Mouse (Mus musculus): ENCODE measurements around the gene Isoc2b. TPM values are rescaled to one million over a fixed set of nuclear protein-coding genes. Genes with fewer than 3 reads are reported as not detected.
"Not testable (repeated sequence)": the region's sequence is repeated elsewhere in the genome, so short reads cannot be mapped to it uniquely, and the experiment has no call there.

The Isoc2b gene
- total RNA-seq (2021): 10 to 100 TPM in 1 of 2 experiments, 1 to 10 TPM in 1; 9.6 to 18.3 TPM
- long read RNA-seq, experiment 1, partial matches to known transcripts: 0 of 3 reads
- long read RNA-seq, experiment 1, other reads (novel, unspliced or antisense): 0 of 3 reads
- long read RNA-seq, experiment 2, transcript Isoc2b-201 (6 exons, 1,080 nt): major isoform, 29 of 33 reads
- long read RNA-seq, experiment 2, partial matches to known transcripts: 3 of 33 reads
- long read RNA-seq, experiment 2, other reads (novel, unspliced or antisense): 1 of 33 reads

DNA sequence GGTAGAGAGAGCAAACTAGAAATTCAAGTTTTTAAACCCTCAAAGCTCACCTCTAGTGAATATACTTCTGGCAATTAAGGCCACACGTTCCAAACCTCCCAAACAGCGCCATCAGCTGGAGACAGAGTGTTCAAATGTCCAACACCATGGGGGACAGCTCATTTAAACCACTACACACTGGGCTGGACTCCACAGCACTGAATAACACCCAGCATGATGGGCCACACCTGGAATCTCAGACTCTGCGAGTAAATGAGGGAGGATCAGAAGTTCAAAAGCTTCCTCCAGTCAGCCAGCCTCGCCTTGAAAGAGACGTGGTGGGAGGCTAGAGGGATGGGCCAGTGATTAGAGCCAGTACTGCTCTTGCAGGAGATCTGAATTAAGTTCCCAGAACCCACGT is at the start of gene Isoc2b:
Isoc2b (minus strand) TSS at position 126 of the 400 bp plus-strand sequence.
- no peak for DNase-seq (ENCODE audit: low spot score in 2 of 2)

GRCm38 (mm10) chr7:4919096-4919495 is 49.0 kb upstream of the Isoc2b start:
- no peak for DNase-seq (ENCODE audit: low spot score in 2 of 2)

- no peak for DNase-seq (ENCODE audit: low spot score in 2 of 2)
Measured at GRCm38 (mm10) chr7:4918681-4919080, 48.6 kb upstream of the Isoc2b start.

DNA sequence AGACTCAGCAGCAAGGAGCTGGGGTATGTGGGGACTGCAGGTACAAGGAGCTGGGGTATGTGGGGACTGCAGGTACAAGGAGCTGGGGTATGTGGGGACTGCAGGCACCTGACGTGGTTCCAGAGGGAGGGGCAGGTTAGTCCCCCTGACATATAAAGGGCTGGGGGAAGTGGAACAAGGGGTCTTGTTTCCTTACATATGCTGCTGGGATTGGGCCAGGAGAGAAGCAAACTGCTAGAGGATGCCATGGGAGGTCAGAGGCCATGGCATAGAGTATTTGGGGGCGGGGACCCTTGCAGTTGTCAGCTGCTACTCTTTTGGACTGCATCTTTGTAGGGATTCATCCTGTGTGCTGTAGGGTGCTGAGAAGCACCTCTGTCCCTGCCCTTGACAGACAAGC is 47.4 kb upstream of the Isoc2b start:
- DNase-seq (ENCODE audit: low spot score in 2 of 2): no peak

DNA sequence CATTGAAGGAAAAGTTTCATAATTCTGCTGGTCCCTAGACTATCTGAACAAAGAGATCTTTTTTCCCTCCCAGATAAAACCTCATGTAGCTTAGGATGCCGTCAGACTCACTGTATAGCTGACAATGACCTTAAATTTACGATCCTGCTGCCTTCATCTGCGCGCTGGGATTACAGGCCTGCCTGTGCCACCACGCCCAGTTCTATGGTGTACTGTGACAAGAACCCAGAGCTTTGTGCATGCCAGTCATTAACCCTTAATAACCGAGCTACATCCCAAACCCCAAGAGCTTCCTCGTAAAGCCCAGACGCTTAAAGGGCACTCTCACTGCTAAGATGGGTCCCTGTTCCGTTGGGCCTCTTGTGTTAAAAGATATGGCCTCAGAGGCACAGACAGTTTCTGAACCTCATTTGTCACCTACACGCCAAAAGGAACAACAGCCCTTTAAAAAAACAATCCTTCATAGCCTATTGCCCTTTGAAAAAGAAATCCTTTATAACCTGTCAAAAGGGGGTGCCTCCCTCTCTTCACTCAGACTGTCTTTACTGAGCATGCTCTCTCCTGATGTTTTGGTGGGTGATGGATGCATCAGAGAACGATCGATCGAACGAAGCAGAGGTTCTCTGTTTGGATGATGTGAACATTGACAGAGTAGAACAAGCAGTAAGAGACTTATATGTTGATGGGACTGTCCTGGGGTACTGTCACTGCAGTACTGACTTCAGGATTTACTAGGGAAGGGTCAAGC is 45.8 kb upstream of the Isoc2b start:
- no peak for DNase-seq (ENCODE audit: low spot score in 2 of 2)

- peak; percentile 92 to 93 for DNase-seq (ENCODE audit: low spot score in 2 of 2)
Measured at GRCm38 (mm10) chr7:4915007-4915665, 45.1 kb upstream of the Isoc2b start, which contains the start of gene Zfp628. TSS of gene Zfp628 (plus strand) at chr7:4915217.

DNA sequence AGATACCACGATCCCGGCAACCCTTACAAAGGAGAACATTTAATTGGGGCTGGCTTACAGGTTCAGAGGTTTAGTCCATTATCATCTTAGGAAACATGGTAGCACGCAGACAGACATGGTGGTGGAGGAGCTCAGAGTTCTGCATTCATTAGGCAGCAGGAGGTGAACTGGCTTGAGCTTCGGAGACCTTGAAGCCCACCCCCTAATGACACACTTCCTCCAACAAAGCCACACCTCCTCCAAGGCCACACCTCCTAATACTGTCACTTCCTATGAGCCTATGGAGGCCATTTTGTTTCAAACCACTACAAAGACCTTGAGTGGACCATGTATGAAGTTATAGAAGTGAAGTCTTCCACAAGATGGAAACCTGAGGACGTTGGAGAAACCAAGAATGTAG is 42.2 kb upstream of the Isoc2b start:
- DNase-seq (ENCODE audit: low spot score in 2 of 2): no peak

GRCm38 (mm10) chr7:4911561-4911960 is 41.5 kb upstream of the Isoc2b start:
- DNase-seq (ENCODE audit: low spot score in 2 of 2): peak in 1 of 2 experiments; percentile 69

DNA sequence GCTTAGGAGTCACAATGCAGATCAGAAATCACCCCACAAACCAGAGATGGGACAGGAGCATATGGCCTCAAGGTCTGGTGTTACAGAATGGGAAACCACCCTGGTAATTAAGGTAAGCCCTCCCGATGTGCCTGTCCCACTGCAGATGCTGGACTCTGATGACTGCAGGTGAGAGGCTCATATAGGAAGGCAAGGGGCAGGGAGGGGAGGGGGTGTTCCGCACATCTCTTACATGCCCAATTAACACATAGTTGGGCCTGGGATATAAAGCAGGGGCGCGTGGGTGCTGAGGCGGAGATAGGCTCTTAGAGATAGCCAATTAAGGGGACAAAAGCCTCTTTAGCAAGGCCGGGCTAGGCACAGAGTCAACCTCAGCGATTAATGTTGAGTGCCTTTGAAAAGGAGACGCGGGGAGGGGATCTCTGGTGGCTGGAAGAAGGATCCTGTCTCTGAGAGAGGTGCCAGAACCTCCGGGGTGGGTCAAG is 36.5 kb upstream of the Isoc2b start, which contains the start of gene Gm36210:
Gm36210 (minus strand) TSS at position 51 of the 485 bp plus-strand sequence.
- no peak for DNase-seq (ENCODE audit: low spot score in 2 of 2)

DNA sequence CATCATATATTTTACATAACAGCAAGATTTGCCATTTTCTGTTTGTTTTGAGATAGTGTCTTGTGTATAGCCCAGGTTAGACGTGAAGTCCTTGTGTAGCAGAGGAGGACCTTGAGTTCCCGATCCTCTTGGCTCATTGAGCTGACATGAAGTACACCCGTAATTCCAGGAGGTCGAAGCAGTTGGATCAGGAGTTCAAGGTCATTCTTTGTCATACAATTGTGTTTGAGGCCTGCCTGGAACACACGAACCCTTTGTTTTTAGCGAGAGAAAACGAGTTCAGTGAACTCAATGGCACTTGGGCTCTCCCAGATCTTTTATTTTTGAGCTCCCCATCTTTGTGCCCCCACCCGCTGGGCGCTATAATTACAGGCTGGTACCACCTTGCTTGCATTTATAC is 32.3 kb upstream of the Isoc2b start:
- no peak for DNase-seq (ENCODE audit: low spot score in 2 of 2)

DNA sequence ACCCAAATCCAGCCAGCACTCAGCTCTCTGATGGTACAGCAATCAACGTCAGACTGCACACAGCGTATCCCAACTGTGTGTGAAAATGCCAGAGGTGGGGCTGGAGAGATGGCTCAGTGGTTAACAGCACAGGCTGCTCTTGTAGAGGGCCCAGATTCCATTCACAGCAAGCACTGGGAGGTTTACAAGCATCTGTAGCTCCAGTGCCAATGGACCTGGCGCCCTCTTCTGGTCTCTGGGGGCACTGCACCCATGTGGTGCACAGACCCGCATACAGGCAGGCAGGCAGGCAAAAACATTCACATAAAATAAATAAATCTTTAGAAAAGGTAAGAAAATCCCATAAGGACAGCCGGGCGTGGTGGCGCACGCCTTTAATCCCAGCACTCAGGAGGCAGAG is 31.1 kb upstream of the Isoc2b start:
- no peak for DNase-seq (ENCODE audit: low spot score in 2 of 2)

DNA sequence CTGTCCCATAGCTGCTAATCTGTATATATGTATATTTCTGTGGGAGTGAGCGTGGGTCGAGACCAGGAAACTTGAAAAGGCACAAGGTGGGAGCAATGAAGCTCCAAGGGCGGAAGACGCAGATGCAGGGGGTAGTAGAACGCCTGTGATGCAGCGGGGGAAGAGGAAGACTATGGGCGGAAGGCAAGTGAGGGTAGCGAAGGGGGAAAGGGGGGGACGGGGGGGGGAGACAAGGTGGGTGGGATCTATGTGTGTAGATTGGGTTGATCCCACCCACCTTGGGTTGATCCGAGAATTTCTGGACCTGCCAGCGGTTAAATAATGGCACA is 30.4 kb upstream of the Isoc2b start:
- DNase-seq (ENCODE audit: low spot score in 2 of 2): no peak

DNA sequence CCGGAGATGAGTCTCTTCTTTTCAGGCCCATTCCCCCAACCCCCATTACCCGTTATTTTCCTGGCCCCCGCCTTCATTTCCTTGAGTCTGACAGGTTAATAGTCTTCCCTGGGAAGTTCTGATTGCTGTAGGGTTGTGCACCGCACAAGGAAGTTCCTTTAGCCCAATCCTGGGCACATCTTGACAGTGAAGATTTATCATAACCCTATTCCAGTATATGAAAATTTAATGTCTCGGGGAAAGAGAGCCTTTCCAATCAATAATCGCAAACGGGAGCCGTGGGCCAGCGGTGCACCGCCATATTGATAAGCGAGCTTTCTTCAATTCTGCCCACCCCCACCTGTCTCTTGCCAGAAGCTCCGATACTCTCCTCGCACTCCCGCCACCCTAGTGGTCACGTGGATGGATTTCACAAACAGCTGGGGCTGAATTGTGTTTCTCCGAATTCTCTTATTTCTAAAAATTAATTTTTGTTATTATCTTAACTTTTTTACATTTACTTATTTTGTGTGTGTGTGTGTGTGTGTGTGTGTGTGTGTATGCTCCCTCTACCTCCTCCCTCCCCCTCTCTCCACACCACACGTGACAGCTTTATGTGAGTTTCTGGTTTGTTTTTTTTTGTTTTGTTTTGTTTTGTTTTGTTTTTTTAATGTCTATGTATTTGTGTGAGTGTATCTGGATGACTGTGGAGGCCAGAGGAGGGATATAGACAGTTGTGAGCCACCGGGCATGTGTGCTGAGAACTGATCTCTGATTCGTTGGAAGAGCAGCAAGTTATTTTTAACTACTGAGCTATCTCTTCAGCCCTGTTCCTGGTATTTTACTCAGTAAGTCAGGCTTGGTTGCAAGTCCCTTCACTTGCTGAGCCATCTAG is 29.8 kb upstream of the Isoc2b start:
- DNase-seq (ENCODE audit: low spot score in 2 of 2): no peak

- DNase-seq (ENCODE audit: low spot score in 2 of 2): no peak
Measured at GRCm38 (mm10) chr7:4898851-4899648, 29.0 kb upstream of the Isoc2b start.

DNA sequence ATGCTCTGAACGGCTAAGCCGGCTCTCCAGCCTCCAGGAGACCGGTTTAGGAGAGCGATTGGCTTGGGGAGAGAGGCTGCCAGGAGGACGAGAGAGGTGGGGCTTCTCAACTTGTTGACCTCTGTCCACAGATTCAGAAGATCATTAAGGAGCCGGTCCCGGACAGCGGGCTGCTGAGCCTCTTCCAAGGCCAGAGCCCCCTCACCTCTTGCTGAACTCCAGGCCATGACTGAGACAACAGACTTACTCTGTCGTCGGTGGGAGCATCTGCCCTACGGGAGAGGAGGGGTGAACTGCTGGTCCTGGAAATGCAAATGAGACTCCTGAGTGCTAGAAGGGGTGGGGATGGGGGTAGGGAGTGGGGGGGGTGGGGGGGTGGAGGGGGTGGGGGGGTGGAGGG is 25.1 kb upstream of the Isoc2b start:
- no peak for DNase-seq (ENCODE audit: low spot score in 2 of 2)

DNA sequence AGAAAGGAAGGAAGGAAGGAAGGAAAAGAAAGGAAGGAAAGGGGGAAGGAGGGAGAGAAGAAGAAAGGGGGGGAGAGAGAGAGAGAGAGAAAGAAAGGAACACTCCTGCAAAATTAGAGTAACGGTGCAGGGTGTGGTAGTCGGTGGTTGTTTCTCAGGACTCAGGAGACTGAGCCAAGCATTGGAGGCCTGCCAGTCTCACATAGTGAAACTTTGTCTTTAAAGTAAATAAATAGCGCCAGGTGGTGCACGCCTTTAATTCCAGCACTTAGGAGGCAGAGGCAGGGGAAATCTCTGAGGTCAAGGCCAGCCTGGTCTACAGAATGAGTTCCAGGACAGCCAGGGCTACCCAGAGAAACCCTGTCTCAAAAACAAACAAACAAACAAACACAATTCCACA is 16.6 kb upstream of the Isoc2b start:
- no peak for DNase-seq (ENCODE audit: low spot score in 2 of 2)

- not testable (repeated sequence) for DNase-seq (ENCODE audit: low spot score in 2 of 2)
Measured at GRCm38 (mm10) chr7:4879036-4879435, 9.0 kb upstream of the Isoc2b start.

DNA sequence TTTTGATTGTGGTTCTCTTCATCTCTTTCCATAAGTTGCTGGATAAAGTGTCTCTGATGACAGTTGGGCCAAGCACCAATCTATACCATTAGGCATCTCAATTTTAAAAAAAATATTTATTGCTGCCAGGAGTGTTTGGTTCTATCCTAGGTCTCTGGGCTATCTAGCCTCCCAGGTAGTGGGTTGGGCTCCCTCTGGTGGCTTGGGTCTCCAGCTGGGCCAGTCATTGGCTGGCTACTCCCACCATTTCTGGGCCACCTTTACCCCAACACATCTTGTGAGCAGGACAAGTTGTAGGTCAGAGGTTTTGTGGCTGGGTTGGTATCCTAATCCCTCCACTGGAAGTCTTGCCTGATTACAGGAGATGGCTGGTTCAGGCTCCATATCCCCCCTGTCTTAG is 8.1 kb upstream of the Isoc2b start:
- DNase-seq (ENCODE audit: low spot score in 2 of 2): no peak

DNA sequence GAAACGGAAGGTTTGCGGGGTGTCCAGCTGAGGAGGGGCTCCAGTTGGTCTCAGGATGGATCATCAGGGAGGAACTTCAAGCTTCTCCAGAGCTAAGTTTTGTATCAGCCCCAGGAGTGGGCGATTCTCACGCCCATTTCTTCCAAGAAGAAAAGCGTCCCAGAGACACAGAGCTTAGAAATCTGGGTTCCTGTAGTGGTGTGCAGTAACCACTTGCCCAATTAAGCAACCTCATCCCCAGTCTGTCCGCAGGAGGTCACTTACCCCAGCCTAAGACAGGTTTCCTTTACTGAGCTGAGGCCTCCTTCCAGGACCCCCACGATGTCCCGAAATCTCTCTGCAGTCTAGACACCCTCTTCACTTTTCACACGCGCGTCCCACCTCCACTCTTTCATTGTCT is 7.2 kb upstream of the Isoc2b start:
- DNase-seq (ENCODE audit: low spot score in 2 of 2): no peak

GRCm38 (mm10) chr7:4876753-4877221 is 6.7 kb upstream of the Isoc2b start, which contains the start of gene Isoc2a:
TSS of gene Isoc2a (plus strand) at chr7:4877153.
- peak; percentile 75 to 77 for DNase-seq (ENCODE audit: low spot score in 2 of 2)
